Mouse (Mus musculus) intestine, embryonic 14.5 days (tissue): ENCODE results near the gene Snx30. TPM values are rescaled to one million over a fixed set of nuclear protein-coding genes. Genes with fewer than 3 reads are reported as not detected.

Experiments used
- ATAC-seq: fragments of 200-750 bp; cut with Nextera tagmentation; replicated peaks from 2 replicates; pipeline ENCODE4 v1.8.0; 2017; ENCODE audit warnings: low read depth, moderate number of reproducible peaks, moderate TSS enrichment, moderate library complexity; ENCODE audit not compliant: low FRiP score, low TSS enrichment
- DNase-seq: peaks from one replicate; pipeline ENCODE4 v3.0.0-alpha.2; 2018; ENCODE audit warnings: low spot score
- H3K27ac ChIP-seq: fragments of 300-500 bp; sonication (generic); 2 replicates; pipeline ENCODE4 v1.5.1; 2014; ENCODE audit warnings: low read depth, mild to moderate bottlenecking, control low read depth
- H3K27me3 ChIP-seq: fragments of 300-500 bp; sonication (generic); replicated peaks from 2 replicates; pipeline ENCODE4 v1.6.1; 2014; ENCODE audit warnings: low read length, control low read depth; ENCODE audit not compliant: control insufficient read depth, insufficient read depth
- H3K36me3 ChIP-seq: fragments of 300-500 bp; sonication (generic); 2 replicates; pipeline ENCODE4 v1.6.1; 2014; ENCODE audit warnings: low read length, control low read depth; ENCODE audit not compliant: control insufficient read depth, insufficient read depth
- H3K4me1 ChIP-seq: fragments of 300-500 bp; sonication (generic); replicated peaks from 2 replicates; pipeline ENCODE4 v1.6.1; 2014; ENCODE audit warnings: low read length, control low read depth, mixed read lengths; ENCODE audit not compliant: control insufficient read depth, insufficient read depth
- H3K4me2 ChIP-seq: fragments of 300-500 bp; sonication (generic); 2 replicates; pipeline ENCODE4 v1.6.1; 2014; ENCODE audit warnings: low read length
- H3K4me3 ChIP-seq: fragments of 300-500 bp; sonication (generic); 2 replicates; pipeline ENCODE4 v1.5.1; 2014; ENCODE audit warnings: low read depth, low read length, control low read depth, mixed read lengths
- H3K9ac ChIP-seq: fragments of 300-500 bp; sonication (generic); 2 replicates; pipeline ENCODE4 v1.6.1; 2014; ENCODE audit warnings: mild to moderate bottlenecking, low read length
- H3K9me3 ChIP-seq: fragments of 300-500 bp; sonication (generic); 2 replicates; pipeline ENCODE4 v1.6.1; 2016; ENCODE audit warnings: low read length, control low read depth; ENCODE audit not compliant: control insufficient read depth
- whole genome bisulfite sequencing: fragments of 180-500 bp; shearing (Covaris S2); extraction: QIAGEN DNeasy Blood & Tissue Kit; methylation state at CpG from one replicate; pipeline ENCODE4 v1.1.7; 2014; 5-methylcytosine and 5-hydroxymethylcytosine counted together
- polyA plus RNA-seq: library from polyadenylated mRNA; unstranded; fragments of >200 nt; fragmentation: Nextera tagmentation; extraction: Ambion mirVana; gene quantifications from 2 replicates; pipeline ENCODE4 v1.2.1, GENCODE M21; 2014

Gene Snx30
- polyA plus RNA-seq, 1 experiment from 2014 or later: 6.8 TPM

DNA sequence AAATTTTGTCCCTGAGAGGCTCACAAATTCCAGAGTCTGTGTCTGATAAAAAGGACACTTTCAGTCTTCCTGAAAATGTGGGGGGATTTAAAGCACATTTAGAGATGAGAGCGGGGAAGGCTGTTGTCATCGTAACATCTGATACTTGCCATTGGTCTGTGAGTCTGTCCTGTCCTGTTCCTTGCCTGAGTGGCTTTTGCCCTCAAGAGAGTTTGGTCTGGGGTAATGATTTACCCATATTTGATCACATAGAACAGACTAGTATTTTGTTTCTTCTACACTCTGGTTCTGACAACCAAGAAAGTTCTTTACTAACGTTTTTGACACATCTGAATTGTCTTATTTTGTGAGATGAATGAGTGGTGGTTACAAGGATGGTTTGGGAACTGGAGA lies 39.6 kb downstream of the Snx30 start:
- 82% methylated on average over 3 of the region's 3 CpGs for WGBS
- ATAC-seq: no peak
- H3K4me1 ChIP-seq: no peaks in the 10 kb centered on the region

DNA sequence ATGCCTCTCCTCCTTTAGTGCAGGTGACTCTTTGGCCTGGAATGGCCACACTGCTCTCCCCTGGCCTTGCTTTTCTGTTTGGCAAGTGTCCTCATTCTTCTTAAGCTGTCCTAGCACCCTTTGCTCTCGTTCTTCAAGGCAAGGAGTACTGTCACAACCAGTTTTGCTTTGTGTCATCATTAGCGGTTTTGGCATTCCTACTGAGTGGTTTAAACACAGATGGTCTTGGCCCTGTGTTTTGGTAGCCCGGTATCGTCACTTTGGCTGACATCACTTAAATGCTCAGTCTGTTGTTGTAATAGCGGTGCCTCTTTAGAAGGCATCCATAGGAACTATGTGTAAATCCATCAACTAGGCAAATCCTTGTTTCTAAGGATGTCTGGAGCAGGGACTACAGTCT lies 41.8 kb downstream of the Snx30 start:
- WGBS: 80% methylated on average over 5 of the region's 5 CpGs
- H3K4me1 ChIP-seq: no peaks in the 10 kb centered on the region
- no peak for DNase-seq
- H3K27ac ChIP-seq: no peak overlapping the region
- ATAC-seq: no peak
- 0 out of 2 replicates have a peak, but pooled peaks cover 6% of the 10 kb centered on the region for H3K9me3 ChIP-seq
- H3K27me3 ChIP-seq: no peaks in the 10 kb centered on the region
- no peaks in the 10 kb centered on the region for H3K36me3 ChIP-seq
- no peak overlapping the region for H3K4me3 ChIP-seq
- H3K4me2 ChIP-seq: no peak overlapping the region
- no peak overlapping the region for H3K9ac ChIP-seq

More for the DNA sequence above, 39.6 kb downstream of the Snx30 start:
- no peak overlapping the region for H3K9ac ChIP-seq
- no peak overlapping the region for H3K4me2 ChIP-seq
- 0 out of 2 replicates have a peak, but pooled peaks cover 6% of the 10 kb centered on the region for H3K9me3 ChIP-seq
- no peak overlapping the region for H3K4me3 ChIP-seq
- H3K36me3 ChIP-seq: no peaks in the 10 kb centered on the region
- DNase-seq: no peak
- no peak overlapping the region for H3K27ac ChIP-seq
- no peaks in the 10 kb centered on the region for H3K27me3 ChIP-seq

DNA sequence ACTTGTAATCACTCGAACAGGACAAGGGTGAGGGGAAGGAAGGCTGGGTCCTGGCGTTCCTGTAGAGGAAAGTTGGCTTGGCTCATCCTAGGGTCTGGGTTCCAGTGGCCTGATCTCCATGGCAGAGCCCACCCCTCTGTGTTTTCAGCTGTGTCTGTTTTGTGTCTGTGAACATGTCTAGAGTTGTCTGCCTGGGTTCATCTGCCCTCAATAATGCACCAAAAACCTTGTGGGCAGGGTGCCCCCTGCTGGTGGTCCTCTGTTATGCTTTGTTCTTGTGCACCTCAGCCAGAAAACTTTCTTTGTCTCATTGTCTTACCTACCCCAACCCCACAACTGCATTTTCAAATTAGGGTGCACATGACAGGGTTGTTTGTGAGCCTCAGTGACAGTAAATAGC lies 44.5 kb downstream of the Snx30 start:
- Histone ChIP-seq H3K4me2 (no peak overlapping the region), H3K9ac (no peak overlapping the region), H3K4me1 (no peaks in the 10 kb centered on the region), H3K27me3 (no peaks in the 10 kb centered on the region), H3K9me3 (0 out of 2 replicates have a peak, but pooled peaks cover 6% of the 10 kb centered on the region), H3K27ac (no peak overlapping the region), H3K4me3 (no peak overlapping the region), H3K36me3 (no peaks in the 10 kb centered on the region)
- ATAC-seq (0 out of 2 replicates have a peak, but pooled peaks have one; percentile 40), DNase-seq (peak; percentile 84)
- WGBS: 52% methylated on average over 2 of the region's 2 CpGs

DNA sequence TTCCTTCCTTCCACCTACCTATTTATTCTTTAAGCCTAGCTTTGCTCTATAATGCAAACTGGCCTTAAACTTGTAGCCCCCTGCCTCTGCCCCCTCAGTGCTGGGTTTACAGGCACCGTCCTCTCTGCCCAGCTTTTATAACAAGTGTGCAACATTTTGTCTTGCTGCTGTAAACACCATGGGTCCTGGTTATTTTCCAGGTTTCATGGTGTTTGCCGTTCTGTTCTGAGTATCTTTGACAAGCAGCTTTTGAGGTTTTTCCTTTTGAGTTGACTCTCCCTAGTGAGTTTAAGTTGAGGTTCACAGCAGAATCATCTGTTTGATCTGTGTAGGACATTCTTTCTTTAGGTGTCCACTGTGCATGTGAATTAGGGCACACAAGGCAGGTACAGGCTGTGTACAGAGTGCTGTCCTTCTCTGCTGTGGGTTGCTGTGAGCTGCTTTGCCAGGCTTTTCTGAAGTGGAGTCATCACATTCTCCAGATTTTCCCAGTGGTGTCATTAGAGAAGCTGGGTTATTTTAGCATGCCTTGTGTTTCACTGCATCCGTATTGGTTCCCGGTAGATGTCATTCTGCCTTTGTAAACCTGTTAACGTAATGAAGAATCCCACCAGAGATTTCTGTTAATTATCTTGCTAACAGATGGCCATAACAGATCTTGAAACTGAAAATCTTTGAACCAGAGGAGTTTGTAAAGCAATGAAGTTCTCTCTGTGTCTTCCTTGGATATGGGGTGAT lies 45.4 kb downstream of the Snx30 start:
- 85% methylated on average over 5 of the region's 5 CpGs for WGBS
- Histone ChIP-seq H3K4me1 (no peaks in the 10 kb centered on the region), H3K4me3 (no peak overlapping the region), H3K9ac (no peak overlapping the region), H3K4me2 (no peak overlapping the region), H3K27ac (no peak overlapping the region), H3K36me3 (no peaks in the 10 kb centered on the region), H3K27me3 (no peaks in the 10 kb centered on the region), H3K9me3 (0 out of 2 replicates have a peak, but pooled peaks cover under 1% of the 10 kb centered on the region)
- no peak for DNase-seq
- no peak for ATAC-seq

DNA sequence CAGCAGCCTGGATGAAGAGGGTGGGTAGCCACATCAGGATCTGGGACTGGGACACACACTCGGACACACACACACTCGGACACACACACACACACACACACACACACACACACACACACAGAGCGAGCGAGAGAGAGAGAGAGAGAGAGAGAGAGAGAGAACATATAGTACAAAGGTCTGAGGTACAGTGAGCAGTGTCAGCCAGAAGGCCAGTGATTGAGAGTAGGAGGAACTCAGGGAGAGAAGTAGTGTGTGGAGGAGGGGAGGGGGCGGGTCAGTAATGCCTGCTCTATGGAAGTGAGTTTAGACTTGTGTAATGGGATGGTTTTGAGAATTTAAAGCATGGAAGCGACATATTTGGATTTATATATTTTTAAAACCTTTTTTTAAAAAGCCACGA lies 47.5 kb downstream of the Snx30 start:
- Histone ChIP-seq H3K27me3 (no peaks in the 10 kb centered on the region), H3K27ac (no peak overlapping the region), H3K9me3 (no peaks in the 10 kb centered on the region), H3K36me3 (peaks cover 6% of the 10 kb centered on the region; the same call in 1 of the 2 replicates), H3K4me1 (no peaks in the 10 kb centered on the region), H3K9ac (no peak overlapping the region), H3K4me3 (no peak overlapping the region), H3K4me2 (no peak overlapping the region)
- 92% methylated on average over 7 of the region's 7 CpGs for WGBS
- ATAC-seq (no peak), DNase-seq (no peak)

DNA sequence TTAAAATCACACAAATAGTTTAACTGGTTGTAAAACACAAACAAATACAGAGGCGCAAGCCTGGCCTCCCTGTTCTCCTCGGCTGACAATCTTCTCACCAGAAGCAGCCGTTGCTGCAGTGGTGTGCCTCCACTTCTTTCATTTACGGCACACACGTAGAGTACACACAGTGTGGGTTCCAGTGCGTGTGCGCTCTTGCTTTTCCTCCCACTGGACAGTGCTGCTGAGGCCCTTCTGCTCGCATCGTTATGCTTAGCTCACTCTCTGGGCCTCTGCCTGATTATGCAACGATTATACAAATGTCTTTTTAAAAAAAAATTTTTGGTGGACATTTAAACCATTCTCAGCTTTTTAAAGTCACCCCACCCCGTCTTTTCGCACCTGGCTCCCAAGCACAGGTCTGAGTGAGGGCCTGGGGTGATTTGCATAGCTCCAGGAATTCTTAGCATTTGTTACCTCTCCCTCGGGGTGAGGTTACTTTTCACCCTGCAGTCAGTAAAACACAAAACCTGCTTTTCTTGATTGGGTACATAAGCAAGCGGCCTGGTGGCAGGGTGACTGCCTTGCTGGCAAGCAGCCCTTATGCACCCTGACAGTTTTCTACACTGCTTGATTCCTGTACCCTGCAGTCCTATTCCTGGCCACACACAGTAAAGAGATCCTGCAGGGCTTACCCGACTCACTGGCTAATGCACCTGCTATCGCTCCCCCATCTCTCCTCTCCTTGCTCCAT lies 54.2 kb downstream of the Snx30 start:
- H3K27ac ChIP-seq: no peak overlapping the region
- no peak overlapping the region for H3K9ac ChIP-seq
- no peaks in the 10 kb centered on the region for H3K9me3 ChIP-seq
- ATAC-seq (peak; percentile 61), DNase-seq (no peak)
- H3K4me2 ChIP-seq: no peak overlapping the region
- WGBS: 59% methylated on average over 16 of the region's 16 CpGs
- H3K4me1 ChIP-seq: no peaks in the 10 kb centered on the region
- H3K4me3 ChIP-seq: no peak overlapping the region
- peaks cover 6% of the 10 kb centered on the region; the same call in 1 of the 2 replicates for H3K36me3 ChIP-seq
- no peaks in the 10 kb centered on the region for H3K27me3 ChIP-seq

DNA sequence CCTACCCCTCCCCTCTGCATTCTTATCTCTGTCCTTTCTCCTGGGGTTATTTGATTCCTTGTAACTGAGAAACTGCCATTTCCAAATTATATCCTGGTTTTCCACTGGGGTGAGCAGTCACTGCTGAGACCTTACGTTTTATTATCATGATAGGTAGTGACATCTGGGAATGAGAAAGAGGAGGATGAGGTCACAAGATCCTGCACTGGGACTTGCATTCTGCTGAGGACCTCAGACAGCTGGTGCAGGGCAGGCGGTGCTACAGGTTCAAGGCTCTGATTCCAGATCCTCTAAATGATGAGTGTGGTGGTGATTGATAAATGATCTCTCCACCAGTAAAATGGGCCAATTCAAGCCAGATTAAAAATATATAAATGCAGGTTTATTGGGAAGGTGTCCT lies 54.8 kb downstream of the Snx30 start:
- no peak for DNase-seq
- 74% methylated on average over 2 of the region's 2 CpGs for WGBS
- no peaks in the 10 kb centered on the region for H3K9me3 ChIP-seq
- ATAC-seq: no peak
- H3K27me3 ChIP-seq: no peaks in the 10 kb centered on the region
- no peak overlapping the region for H3K4me2 ChIP-seq
- peaks cover 6% of the 10 kb centered on the region; the same call in 1 of the 2 replicates for H3K36me3 ChIP-seq
- no peak overlapping the region for H3K4me3 ChIP-seq
- H3K4me1 ChIP-seq: no peaks in the 10 kb centered on the region
- H3K9ac ChIP-seq: no peak overlapping the region
- H3K27ac ChIP-seq: no peak overlapping the region

DNA sequence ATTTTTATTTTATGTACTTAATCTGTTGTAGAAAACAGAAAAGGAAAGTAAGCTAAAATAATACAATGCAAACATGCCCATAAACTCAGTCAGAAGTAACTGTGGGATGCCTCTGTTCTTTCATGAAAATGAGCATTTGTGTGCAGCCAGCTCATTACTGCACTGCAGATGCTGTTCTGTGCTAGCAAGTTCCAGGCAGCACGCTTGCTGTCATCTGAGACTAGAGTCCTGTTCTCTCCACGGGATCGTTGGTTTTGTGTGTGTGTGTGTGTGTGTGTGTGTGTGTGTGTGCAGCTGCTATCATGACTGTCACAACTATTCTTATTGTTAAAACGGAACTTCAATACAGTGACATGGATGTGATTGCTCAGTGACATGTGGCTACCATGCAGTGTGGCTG lies 56.2 kb downstream of the Snx30 start:
- Histone ChIP-seq H3K4me2 (no peak overlapping the region), H3K9ac (no peak overlapping the region), H3K27me3 (no peaks in the 10 kb centered on the region), H3K9me3 (no peaks in the 10 kb centered on the region), H3K36me3 (peaks cover 6% of the 10 kb centered on the region; the same call in 1 of the 2 replicates), H3K27ac (no peak overlapping the region), H3K4me1 (no peaks in the 10 kb centered on the region), H3K4me3 (no peak overlapping the region)
- ATAC-seq (no peak), DNase-seq (no peak)
- 68% methylated on average over 4 of the region's 4 CpGs for WGBS
